Mouse (Mus musculus): ENCODE results near the gene Slc44a4. TPM values are rescaled to one million over a fixed set of nuclear protein-coding genes. Genes with fewer than 3 reads are reported as not detected.
"Not testable (repeated sequence)": the region's sequence is repeated elsewhere in the genome, so short reads cannot be mapped to it uniquely, and the experiment has no call there.

Gene Slc44a4
- polyA plus RNA-seq, 1 experiment from 2014 or later, result not detected

- 84% methylated on average over 4 of the region's 4 CpGs for WGBS
Observed at GRCm38 (mm10) chr17:34943128-34943815, 29.0 kb downstream of the Slc44a4 start.

GRCm38 (mm10) chr17:34944362-34944761 is 30.1 kb downstream of the Slc44a4 start:
- Histone ChIP-seq H3K4me1 (replicated peaks) (peaks cover 7% of the 10 kb centered on the region), H3K36me3 (peaks cover 1% of the 10 kb centered on the region), H3K9ac (replicated peaks) (no peak overlapping the region), H3K9me3 (no peaks in the 10 kb centered on the region), H3K4me3 (replicated peaks) (no peak overlapping the region), H3K27me3 (no peaks in the 10 kb centered on the region), H3K27ac (no peak overlapping the region), H3K4me2 (no peak overlapping the region)
- no peak for ATAC-seq (ENCODE audit: insufficient number of reproducible peaks, insufficient read depth, low FRiP score, low TSS enrichment, low read depth)

More at GRCm38 (mm10) chr17:34943128-34943815, 29.0 kb downstream of the Slc44a4 start:
- Histone ChIP-seq H3K4me1 (replicated peaks) (peaks cover 7% of the 10 kb centered on the region), H3K27me3 (no peaks in the 10 kb centered on the region), H3K4me2 (no peak overlapping the region), H3K36me3 (no peaks in the 10 kb centered on the region), H3K9me3 (no peaks in the 10 kb centered on the region), H3K9ac (replicated peaks) (no peak overlapping the region), H3K27ac (no peak overlapping the region), H3K4me3 (replicated peaks) (no peak overlapping the region)
- no peak for ATAC-seq (ENCODE audit: insufficient number of reproducible peaks, insufficient read depth, low FRiP score, low TSS enrichment, low read depth)

GRCm38 (mm10) chr17:34946486-34947140 is 32.3 kb downstream of the Slc44a4 start:
- no peak for ATAC-seq (ENCODE audit: insufficient number of reproducible peaks, insufficient read depth, low FRiP score, low TSS enrichment, low read depth)
- Histone ChIP-seq H3K4me3 (replicated peaks) (no peak overlapping the region), H3K9me3 (no peaks in the 10 kb centered on the region), H3K27ac (no peak overlapping the region), H3K9ac (replicated peaks) (no peak overlapping the region), H3K4me1 (replicated peaks) (peaks cover 13% of the 10 kb centered on the region), H3K36me3 (peaks cover 22% of the 10 kb centered on the region), H3K27me3 (no peaks in the 10 kb centered on the region), H3K4me2 (no peak overlapping the region)
- WGBS, result 85% methylated on average over 5 of the region's 5 CpGs

- Histone ChIP-seq H3K36me3 (peaks cover 22% of the 10 kb centered on the region), H3K9ac (replicated peaks) (no peak overlapping the region), H3K27ac (no peak overlapping the region), H3K27me3 (no peaks in the 10 kb centered on the region), H3K9me3 (no peaks in the 10 kb centered on the region), H3K4me3 (replicated peaks) (no peak overlapping the region), H3K4me1 (replicated peaks) (peaks cover 9% of the 10 kb centered on the region), H3K4me2 (no peak overlapping the region)
- no peak for ATAC-seq (ENCODE audit: insufficient number of reproducible peaks, insufficient read depth, low FRiP score, low TSS enrichment, low read depth)
- WGBS, result 25% methylated on average over 8 of the region's 8 CpGs
Observed at GRCm38 (mm10) chr17:34947606-34948005, 33.3 kb downstream of the Slc44a4 start.

GRCm38 (mm10) chr17:34948721-34949552 is 34.7 kb downstream of the Slc44a4 start:
- WGBS, result 63% methylated on average over 9 of the region's 9 CpGs
- peak overlapping the region; percentile 96; the same call in 1 of the 2 replicates for H3K27ac ChIP-seq
- not testable (repeated sequence) for H3K9me3 ChIP-seq; H3K27me3 ChIP-seq; H3K9ac ChIP-seq (replicated peaks); ATAC-seq (ENCODE audit: insufficient number of reproducible peaks, insufficient read depth, low FRiP score, low TSS enrichment, low read depth); H3K4me2 ChIP-seq; H3K4me1 ChIP-seq (replicated peaks)
- 0 out of 2 replicates have a peak overlapping the region, but pooled peaks have one; percentile 97 for H3K4me3 ChIP-seq (replicated peaks)
- peaks cover 22% of the 10 kb centered on the region for H3K36me3 ChIP-seq

GRCm38 (mm10) chr17:34949553-34949969 is 35.3 kb downstream of the Slc44a4 start:
- 32% methylated on average over 4 of the region's 4 CpGs for WGBS
- no peak for ATAC-seq (ENCODE audit: insufficient number of reproducible peaks, insufficient read depth, low FRiP score, low TSS enrichment, low read depth)
- Histone ChIP-seq H3K9me3 (no peaks in the 10 kb centered on the region), H3K27me3 (no peaks in the 10 kb centered on the region), H3K27ac (peak overlapping the region; percentile 96), H3K4me2 (0 out of 2 replicates have a peak overlapping the region, but pooled peaks have one; percentile 4), H3K9ac (replicated peaks) (no peak overlapping the region), H3K4me3 (replicated peaks) (0 out of 2 replicates have a peak overlapping the region, but pooled peaks have one; percentile 97), H3K4me1 (replicated peaks) (peaks cover 9% of the 10 kb centered on the region), H3K36me3 (peaks cover 22% of the 10 kb centered on the region)

- H3K4me1 ChIP-seq (replicated peaks), result peaks cover 9% of the 10 kb centered on the region
- peaks cover 11% of the 10 kb centered on the region for H3K27me3 ChIP-seq
- H3K27ac ChIP-seq, result peak overlapping the region; percentile 96
- no peaks in the 10 kb centered on the region for H3K9me3 ChIP-seq
- peak overlapping the region; percentile 97 for H3K4me2 ChIP-seq
- ATAC-seq (ENCODE audit: insufficient number of reproducible peaks, insufficient read depth, low FRiP score, low TSS enrichment, low read depth), result no peak
- WGBS, result 22% methylated on average over 10 of the region's 10 CpGs
- peak overlapping the region; percentile 97 for H3K4me3 ChIP-seq (replicated peaks)
- peak overlapping the region; percentile 99 for H3K9ac ChIP-seq (replicated peaks)
- H3K36me3 ChIP-seq, result peaks cover 22% of the 10 kb centered on the region
Observed at GRCm38 (mm10) chr17:34950514-34951455, 36.5 kb downstream of the Slc44a4 start.

GRCm38 (mm10) chr17:34951636-34952377 is 37.5 kb downstream of the Slc44a4 start:
- Histone ChIP-seq H3K9ac (replicated peaks) (peak overlapping the region; percentile 99), H3K4me3 (replicated peaks) (peak overlapping the region; percentile 97), H3K4me1 (replicated peaks) (peaks cover 9% of the 10 kb centered on the region), H3K9me3 (no peaks in the 10 kb centered on the region), H3K27ac (peak overlapping the region; percentile 96), H3K4me2 (peak overlapping the region; percentile 97), H3K36me3 (peaks cover 22% of the 10 kb centered on the region), H3K27me3 (peaks cover 18% of the 10 kb centered on the region)
- under 1% methylated on average over 29 of the region's 29 CpGs for WGBS
- ATAC-seq (ENCODE audit: insufficient number of reproducible peaks, insufficient read depth, low FRiP score, low TSS enrichment, low read depth), result no peak; the same call in 1 of the 2 replicates

GRCm38 (mm10) chr17:34952378-34953040 is 38.2 kb downstream of the Slc44a4 start:
- Histone ChIP-seq H3K36me3 (peaks cover 22% of the 10 kb centered on the region), H3K4me1 (replicated peaks) (peaks cover 9% of the 10 kb centered on the region), H3K4me2 (peak overlapping the region; percentile 97), H3K27me3 (peaks cover 21% of the 10 kb centered on the region), H3K9ac (replicated peaks) (peak overlapping the region; percentile 99), H3K4me3 (replicated peaks) (peak overlapping the region; percentile 97), H3K9me3 (no peaks in the 10 kb centered on the region), H3K27ac (peak overlapping the region; percentile 96)
- under 1% methylated on average over 23 of the region's 23 CpGs for WGBS
- peak; percentile 77 for ATAC-seq (ENCODE audit: insufficient number of reproducible peaks, insufficient read depth, low FRiP score, low TSS enrichment, low read depth)
